Mouse (Mus musculus) kidney, postnatal 0 days (tissue): ENCODE data around the gene Gm10972. TPM values are rescaled to one million over a fixed set of nuclear protein-coding genes. Genes with fewer than 3 reads are reported as not detected.
"Not testable (repeated sequence)": the region's sequence is repeated elsewhere in the genome, so short reads cannot be mapped to it uniquely, and the experiment has no call there.

Experiments
- ATAC-seq: fragments of 200-750 bp; cut with Nextera tagmentation; replicated peaks from 2 replicates; pipeline ENCODE4 v1.8.0; 2017; ENCODE audit warnings: low read depth, moderate number of reproducible peaks, moderate TSS enrichment, moderate library complexity; ENCODE audit not compliant: low FRiP score
- DNase-seq: peaks from one replicate; pipeline ENCODE4 v3.0.0-alpha.2; 2016; ENCODE audit warnings: low spot score
- H3K27ac ChIP-seq: fragments of 300-500 bp; sonication (generic); 2 replicates; pipeline ENCODE4 v1.5.1; 2014; ENCODE audit warnings: mild to moderate bottlenecking
- H3K27me3 ChIP-seq: fragments of 300-500 bp; sonication (generic); 2 replicates; pipeline ENCODE4 v1.6.1; 2014; ENCODE audit warnings: low read length, mixed read lengths; ENCODE audit not compliant: insufficient read depth
- H3K36me3 ChIP-seq: fragments of 300-500 bp; sonication (generic); 2 replicates; pipeline ENCODE4 v1.6.1; 2014; ENCODE audit warnings: low read length, mixed read lengths; ENCODE audit not compliant: insufficient read depth
- H3K4me1 ChIP-seq: fragments of 300-500 bp; sonication (generic); replicated peaks from 2 replicates; pipeline ENCODE4 v1.6.1; 2014; ENCODE audit warnings: antibody characterized with exemption, low read length, mixed read lengths; ENCODE audit not compliant: insufficient read depth
- H3K4me2 ChIP-seq: fragments of 300-500 bp; sonication (generic); 2 replicates; pipeline ENCODE4 v1.6.1; 2014; ENCODE audit warnings: mild to moderate bottlenecking, low read length, moderate library complexity, mixed read lengths
- H3K4me3 ChIP-seq: fragments of 300-500 bp; sonication (generic); replicated peaks from 2 replicates; pipeline ENCODE4 v1.5.1; 2014; ENCODE audit warnings: low read depth, low read length
- H3K9ac ChIP-seq: fragments of 300-500 bp; sonication (generic); 2 replicates; pipeline ENCODE4 v1.6.1; 2014; ENCODE audit warnings: low read depth, low read length
- H3K9me3 ChIP-seq: fragments of 300-500 bp; sonication (generic); replicated peaks from 2 replicates; pipeline ENCODE4 v1.6.1; 2016; ENCODE audit warnings: low read length, inconsistent platforms, mixed read lengths
- CTCF ChIP-seq: IDR thresholded peaks from 2 replicates; pipeline ENCODE4 v1.5.1; 2016; ENCODE audit warnings: antibody characterized with exemption, low read depth, mild to moderate bottlenecking, moderate library complexity
- WGBS: fragments of 180-500 bp; shearing (Covaris S2); extraction: QIAGEN DNeasy Blood & Tissue Kit; methylation state at CpG from one replicate; pipeline ENCODE4 v1.1.7; 2014; 5-methylcytosine and 5-hydroxymethylcytosine counted together
- polyA plus RNA-seq: library from polyadenylated mRNA; unstranded; fragments of >200 nt; fragmentation: Nextera tagmentation; extraction: Ambion mirVana; gene quantifications from 2 replicates; pipeline ENCODE4 v1.2.1, GENCODE M21; 2015

Gene Gm10972
- polyA plus RNA-seq, 1 experiment from 2014 or later, result not detected

DNA sequence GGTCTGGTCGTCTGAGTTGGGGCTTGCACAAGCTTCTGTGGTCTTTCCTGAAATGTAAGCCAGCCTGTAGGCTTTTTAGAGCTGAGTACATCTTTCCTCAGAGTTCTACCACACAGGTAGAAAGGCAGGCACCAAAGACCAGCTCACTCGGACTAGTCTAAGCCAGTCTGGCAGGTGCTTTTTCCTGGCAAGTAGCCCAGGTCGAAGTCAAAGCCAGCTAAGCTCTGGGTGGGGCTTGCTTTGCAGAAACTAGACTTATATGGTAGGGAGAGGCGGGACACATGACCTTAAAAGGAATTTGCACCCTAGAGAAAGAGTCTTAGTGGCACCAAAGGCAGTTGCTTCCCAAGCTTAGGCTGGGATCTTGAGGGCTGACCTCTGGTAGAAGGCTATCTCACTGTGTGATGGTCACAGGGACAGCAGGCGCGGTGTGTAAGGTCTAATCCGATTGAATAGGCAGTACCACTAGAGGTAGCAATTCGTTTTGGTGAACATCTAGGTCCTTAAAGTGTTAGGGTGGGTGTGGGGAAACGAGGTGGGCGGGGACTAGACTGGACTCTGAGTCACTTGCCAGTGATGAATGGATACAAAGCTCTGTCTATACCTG is 16.3 kb downstream of the Gm10972 start:
- not testable (repeated sequence) for H3K27me3 ChIP-seq, H3K9me3 ChIP-seq, H3K4me3 ChIP-seq, H3K4me1 ChIP-seq, H3K9ac ChIP-seq, H3K36me3 ChIP-seq
- DNase-seq (peak; percentile 66), ATAC-seq (peak; percentile 91)
- H3K4me2 ChIP-seq, result peak overlapping the region; percentile 27; the same call in 1 of the 2 replicates
- peak overlapping the region; percentile 73; the same call in 1 of the 2 replicates for H3K27ac ChIP-seq
- 33% methylated on average over 8 of the region's 10 CpGs for WGBS

DNA sequence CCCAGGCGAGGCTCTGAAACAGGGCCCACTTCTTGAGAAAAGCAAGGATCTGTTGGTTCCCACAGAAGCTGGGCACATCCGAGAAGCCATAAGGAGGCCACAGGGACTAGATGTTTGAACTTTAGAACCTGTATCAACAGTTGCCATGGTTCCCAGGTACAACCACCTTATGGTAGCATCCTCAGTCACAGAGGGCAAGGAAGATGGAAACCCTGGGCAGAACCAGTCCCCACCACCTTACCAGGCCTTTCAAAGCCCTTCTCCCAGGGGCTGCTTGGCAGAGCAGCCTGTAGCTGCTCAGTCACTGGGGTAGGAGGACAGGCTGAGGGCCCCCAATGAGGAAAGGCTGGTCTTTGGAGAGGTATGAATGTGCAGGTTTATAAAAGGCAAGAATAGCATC is 17.9 kb downstream of the Gm10972 start:
- not testable (repeated sequence) for H3K4me2 ChIP-seq, H3K9ac ChIP-seq, H3K36me3 ChIP-seq, H3K9me3 ChIP-seq, H3K4me3 ChIP-seq, H3K27me3 ChIP-seq, H3K4me1 ChIP-seq, ATAC-seq, H3K27ac ChIP-seq, DNase-seq
- 90% methylated on average over 2 of the region's 2 CpGs for WGBS

DNA sequence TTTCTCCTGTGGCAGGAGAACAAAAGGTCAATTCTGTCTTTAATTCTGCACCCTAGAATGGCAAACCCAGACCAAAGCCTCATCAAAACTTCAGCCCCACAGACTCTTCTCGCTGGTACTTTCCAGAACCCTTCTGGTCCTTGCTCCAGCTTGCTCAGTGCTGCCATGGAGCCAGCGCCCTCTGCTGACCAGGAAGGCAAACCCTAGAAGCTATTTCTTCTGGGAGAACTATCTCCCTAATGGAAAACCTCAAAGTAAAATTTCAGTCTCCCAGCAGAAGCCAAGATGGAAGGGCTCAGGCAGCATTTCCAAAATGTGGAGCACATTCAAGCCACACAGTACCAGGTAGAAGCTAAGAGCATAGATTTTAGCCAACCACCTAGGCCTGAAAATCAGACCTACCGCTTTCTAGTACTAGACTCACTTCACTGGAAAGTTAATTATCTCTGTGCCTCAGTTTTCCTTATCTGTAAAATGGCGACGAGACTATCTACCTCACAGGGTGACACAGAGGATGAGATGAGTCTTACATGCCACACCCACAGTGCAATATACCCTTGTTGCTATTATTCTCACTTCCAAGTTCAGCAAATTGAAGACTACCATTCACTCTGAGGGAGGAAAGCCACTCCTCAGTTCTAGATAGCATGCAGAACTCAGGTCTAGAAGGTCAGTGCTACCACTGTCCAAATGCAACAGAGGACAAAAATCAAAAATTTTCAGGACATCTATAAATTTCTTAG is 22.3 kb downstream of the Gm10972 start:
- H3K9me3 ChIP-seq, H3K4me1 ChIP-seq, H3K27ac ChIP-seq, H3K27me3 ChIP-seq, DNase-seq, ATAC-seq, H3K4me3 ChIP-seq, H3K9ac ChIP-seq, H3K36me3 ChIP-seq, H3K4me2 ChIP-seq: not testable (repeated sequence)
- WGBS, result 92% methylated on average over 3 of the region's 5 CpGs
- TF ChIP-seq CTCF, result peak; percentile 30; the same call in 1 of the 2 replicates

DNA sequence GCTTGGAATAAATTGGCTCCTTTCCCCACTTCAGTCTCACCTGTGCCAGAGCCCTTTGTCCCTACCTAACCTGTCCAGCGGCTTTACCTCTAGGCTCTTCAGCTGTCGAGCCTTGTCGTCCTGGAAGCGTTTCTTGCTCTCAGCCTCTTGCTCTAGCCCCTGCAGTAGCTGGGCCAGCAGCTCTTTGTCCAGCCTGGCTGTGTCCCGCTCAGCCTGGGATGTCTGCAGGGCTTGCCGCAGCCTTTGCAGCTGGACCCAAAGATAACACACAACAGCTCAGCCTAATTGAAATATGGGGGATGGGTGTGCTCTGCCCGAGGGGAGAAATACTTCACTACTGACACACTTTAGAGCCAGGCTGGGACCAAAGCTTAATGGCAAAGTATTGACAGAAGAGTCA is 23.0 kb downstream of the Gm10972 start:
- 34% methylated on average over 7 of the region's 7 CpGs for WGBS

DNA sequence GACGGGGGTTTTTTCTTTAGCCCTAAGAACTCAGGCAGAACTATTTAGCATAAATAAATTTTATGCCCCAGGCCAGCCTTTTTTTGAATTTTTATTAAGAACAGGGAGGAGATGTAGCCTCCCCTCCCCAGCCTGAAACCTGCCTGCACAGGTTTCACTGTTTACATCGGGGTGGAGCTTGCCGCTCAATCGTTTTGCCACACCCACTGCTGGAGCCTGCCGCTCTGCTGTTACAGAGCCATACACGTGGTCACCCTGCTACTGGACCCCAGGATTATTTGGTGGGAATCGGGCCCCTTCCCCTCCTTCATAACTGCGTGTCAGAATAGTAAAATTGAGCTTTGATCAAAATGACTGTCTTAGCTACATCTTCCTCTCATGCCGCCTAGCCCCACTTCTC is 32.2 kb downstream of the Gm10972 start:
- not testable (repeated sequence) for H3K27ac ChIP-seq, H3K9me3 ChIP-seq, DNase-seq, H3K4me2 ChIP-seq, H3K27me3 ChIP-seq, H3K4me3 ChIP-seq, ATAC-seq, H3K4me1 ChIP-seq, H3K36me3 ChIP-seq, H3K9ac ChIP-seq
- 75% methylated on average over 9 of the region's 9 CpGs for WGBS

More for the DNA sequence above, 23.0 kb downstream of the Gm10972 start:
- H3K27ac ChIP-seq, H3K9ac ChIP-seq, H3K4me3 ChIP-seq, H3K4me2 ChIP-seq, H3K4me1 ChIP-seq, H3K27me3 ChIP-seq, ATAC-seq, DNase-seq, H3K9me3 ChIP-seq, H3K36me3 ChIP-seq: not testable (repeated sequence)

DNA sequence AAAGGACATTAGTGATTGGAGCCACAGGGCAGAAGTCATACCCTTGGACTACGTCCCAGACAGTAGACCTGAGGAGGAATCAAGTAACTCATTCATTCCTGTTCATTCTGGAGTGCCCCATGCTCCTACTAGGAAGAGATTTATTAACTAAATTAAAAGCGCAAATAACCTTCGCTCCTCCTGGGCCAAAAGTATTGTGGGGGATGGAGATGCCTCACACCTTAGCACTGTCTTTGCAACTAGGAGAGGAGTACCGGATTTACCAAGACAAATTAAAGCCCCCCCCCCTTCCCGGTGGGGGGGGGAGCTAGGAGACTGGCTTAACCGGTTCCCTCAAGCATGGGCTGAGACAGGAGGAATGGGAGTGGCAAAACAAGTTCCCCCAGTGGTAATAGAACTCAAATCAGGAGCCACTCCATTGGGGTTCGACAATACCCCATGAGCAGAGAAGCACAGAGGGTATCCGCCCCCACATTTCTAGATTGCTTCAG is 36.5 kb downstream of the Gm10972 start:
- TF ChIP-seq CTCF, result no peak
- Histone ChIP-seq H3K36me3 (no peaks in the 10 kb centered on the region), H3K27ac (no peak overlapping the region; the same call in 1 of the 2 replicates), H3K4me1 (no peaks in the 10 kb centered on the region), H3K9me3 (no peaks in the 10 kb centered on the region), H3K27me3 (no peaks in the 10 kb centered on the region), H3K4me2 (no peak overlapping the region), H3K4me3 (no peak overlapping the region), H3K9ac (no peak overlapping the region)
- DNase-seq, result peak; percentile 38
- ATAC-seq, result peak; percentile 88
- 55% methylated on average over 8 of the region's 8 CpGs for whole genome bisulfite sequencing

DNA sequence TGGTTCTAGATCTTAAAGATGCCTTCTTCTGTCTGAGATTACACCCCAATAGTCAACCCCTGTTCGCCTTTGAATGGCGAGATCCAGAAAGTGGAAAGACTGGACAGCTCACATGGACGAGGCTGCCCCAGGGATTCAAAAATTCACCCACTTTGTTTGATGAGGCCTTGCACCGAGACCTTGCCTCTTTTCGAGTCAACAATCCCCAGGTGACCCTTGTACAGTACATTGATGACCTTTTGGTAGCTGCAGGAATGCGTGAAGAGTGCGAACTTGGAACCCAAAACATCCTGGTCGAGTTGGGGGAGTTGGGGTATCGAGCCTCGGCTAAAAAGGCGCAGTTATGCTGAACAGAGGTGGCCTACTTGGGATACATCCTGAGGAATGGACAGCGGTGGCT is 37.1 kb downstream of the Gm10972 start:
- not testable (repeated sequence) for H3K27me3 ChIP-seq, H3K4me3 ChIP-seq, H3K4me2 ChIP-seq, H3K27ac ChIP-seq, H3K9ac ChIP-seq, ATAC-seq, H3K36me3 ChIP-seq, H3K4me1 ChIP-seq, DNase-seq, H3K9me3 ChIP-seq
- 88% methylated on average over 12 of the region's 12 CpGs for WGBS
